Mouse (Mus musculus): ENCODE measurements around the gene Zfp612. TPM values are rescaled to one million over a fixed set of nuclear protein-coding genes. Genes with fewer than 3 reads are reported as not detected.

Gene Zfp612
- total RNA-seq, 2 experiments from 2014 or later = 16.4 to 17.3 TPM

- DNase-seq = peak; percentile 86
- intact Hi-C loops (cut with DNase I) = no loop called here
Measured at GRCm38 (mm10) chr8:110130537-110130936, 51.0 kb downstream of the Zfp612 start.

GRCm38 (mm10) chr8:110134236-110134635, 54.7 kb downstream of the Zfp612 start:
- peak; percentile 10 for DNase-seq
- intact Hi-C loops (cut with DNase I) = no loop called here

GRCm38 (mm10) chr8:110135515-110135914, 56.0 kb downstream of the Zfp612 start:
- intact Hi-C loops (cut with DNase I) = no loop called here

GRCm38 (mm10) chr8:110140156-110140555, 60.6 kb downstream of the Zfp612 start:
- DNase-seq = peak; percentile 29
- intact Hi-C loops (cut with DNase I) = no loop called here

More at GRCm38 (mm10) chr8:110135515-110135914, 56.0 kb downstream of the Zfp612 start:
- DNase-seq = peak; percentile 43

GRCm38 (mm10) chr8:110140770-110141169, 61.2 kb downstream of the Zfp612 start:
- intact Hi-C loops (cut with DNase I) = no loop called here
- peak; percentile 29 for DNase-seq

Other genes with a start within 250 kb of the Zfp612 start
- gene Phlpp2, start 211.2 kb upstream of the Zfp612 start, total RNA-seq (2021) = 10 to 100 TPM; 28.2 to 31.7 TPM
- under 1 TPM; 0.18 to 0.24 TPM for gene Marveld3, start 117.5 kb upstream of the Zfp612 start, total RNA-seq (2021)
- gene Tat, start 89.3 kb upstream of the Zfp612 start, total RNA-seq (2021) = not detected
- not detected for gene Chst4, start 40.0 kb upstream of the Zfp612 start, total RNA-seq (2021)
- gene Gm21964, start 21.5 kb downstream of the Zfp612 start, total RNA-seq (2021) = not detected
- gene Gm17720, start 23.0 kb downstream of the Zfp612 start, total RNA-seq (2021) = not detected
- gene Calb2, start 88.5 kb downstream of the Zfp612 start, total RNA-seq (2021) = 10 to 100 TPM; 25.8 to 44.1 TPM
- 1 to 10 TPM; 8.1 to 8.6 TPM for gene Cmtr2, start 135.9 kb downstream of the Zfp612 start, total RNA-seq (2021)
- gene Hydin, start 187.2 kb downstream of the Zfp612 start, total RNA-seq (2021) = under 1 TPM; 0.46 to 0.64 TPM